Mouse (Mus musculus): Measurements from ENCODE around the gene Tead1. TPM values are rescaled to one million over a fixed set of nuclear protein-coding genes. Genes with fewer than 3 reads are reported as not detected.

The Tead1 gene
- total and polyA plus RNA-seq, 3 experiments = 0.38 TPM; not detected in 2

DNA sequence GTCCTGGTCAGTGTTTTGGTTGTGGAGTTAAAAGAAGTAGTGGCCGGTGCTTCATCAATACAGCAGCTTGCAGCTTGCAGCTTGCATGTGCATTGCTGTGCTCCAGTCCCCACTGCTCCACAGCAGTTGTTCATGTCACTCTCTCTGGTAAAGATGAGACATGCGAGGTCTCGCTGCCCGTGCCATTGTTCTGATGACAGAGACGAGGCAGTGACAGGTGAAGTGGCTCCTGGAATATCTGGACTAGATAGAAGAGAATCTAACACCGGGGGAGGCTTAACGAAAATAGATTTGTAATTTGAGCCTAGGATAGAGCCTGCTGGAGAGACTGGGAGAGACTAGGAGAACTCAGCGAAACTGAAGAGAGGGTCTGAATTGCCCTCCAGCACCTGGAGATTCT, 206.4 kb downstream of the Tead1 start:
- DNase-seq (ENCODE audit: low spot score) (no peak), ATAC-seq (ENCODE audit: extremely low read depth, insufficient number of reproducible peaks, low FRiP score, poor library complexity, severe bottlenecking) (no peak)
- TF ChIP-seq GATA2 (IDR thresholded peaks at IDR 0.05; ENCODE audit: borderline replicate concordance, low read depth, low read length) (no peak), CTCF (IDR thresholded peaks at IDR 0.05; ENCODE audit: low read depth, low read length) (no peak), POLR2AphosphoS5 (IDR thresholded peaks at IDR 0.05; ENCODE audit: insufficient replicate concordance, low read depth, low read length) (no peak), GATA1 (IDR thresholded peaks at IDR 0.05; ENCODE audit: borderline replicate concordance, low read length) (no peak), TAL1 (conservative IDR thresholded peaks at IDR 0.05; ENCODE audit: low read depth, low read length) (no peak)
- H3K36me3 ChIP-seq (replicated peaks) = no peaks in the 10 kb centered on the region
- no peak overlapping the region for H3K4me3 ChIP-seq (ENCODE audit: low read depth, low read length)
- no peaks in the 10 kb centered on the region for H3K4me1 ChIP-seq (ENCODE audit: insufficient read depth, low read depth, low read length)
- peaks cover 11% of the 10 kb centered on the region for H3K9me3 ChIP-seq (replicated peaks)
- 0 out of 2 replicates have a peak, but pooled peaks cover 4% of the 10 kb centered on the region for H3K27me3 ChIP-seq (ENCODE audit: insufficient read depth, low read length)

DNA sequence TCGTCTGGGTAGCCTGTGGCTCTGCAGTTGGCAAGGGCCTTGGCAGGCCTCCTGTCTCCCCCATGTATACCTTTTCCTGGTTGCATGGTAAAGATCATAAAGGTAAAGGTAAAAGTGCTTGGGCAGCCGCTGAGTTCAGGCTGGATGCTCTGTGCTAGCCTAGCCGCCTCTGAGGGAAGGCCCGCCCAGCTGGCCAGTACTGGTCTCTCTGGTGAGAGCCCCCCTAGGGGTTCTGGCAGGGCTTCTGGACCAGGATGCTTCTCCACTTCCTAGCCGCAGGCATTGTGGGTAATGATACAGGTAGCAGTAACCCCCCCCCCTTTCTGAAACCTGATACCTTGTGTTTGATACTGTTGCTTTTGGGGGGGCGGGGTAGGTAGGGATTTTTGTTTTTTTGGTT, 212.8 kb downstream of the Tead1 start:
- DNase-seq (ENCODE audit: low spot score) (no peak), ATAC-seq (ENCODE audit: extremely low read depth, insufficient number of reproducible peaks, low FRiP score, poor library complexity, severe bottlenecking) (no peak)
- Histone ChIP-seq H3K27me3 (ENCODE audit: insufficient read depth, low read length) (no peaks in the 10 kb centered on the region), H3K4me3 (ENCODE audit: low read depth, low read length) (no peak overlapping the region), H3K4me1 (ENCODE audit: insufficient read depth, low read depth, low read length) (no peaks in the 10 kb centered on the region), H3K36me3 (replicated peaks) (no peaks in the 10 kb centered on the region), H3K9me3 (replicated peaks) (peaks cover 18% of the 10 kb centered on the region)
- no peak for TF ChIP-seq CTCF (IDR thresholded peaks at IDR 0.05; ENCODE audit: low read depth, low read length)
- TF ChIP-seq TAL1 (conservative IDR thresholded peaks at IDR 0.05; ENCODE audit: low read depth, low read length) = no peak
- no peak for TF ChIP-seq GATA2 (IDR thresholded peaks at IDR 0.05; ENCODE audit: borderline replicate concordance, low read depth, low read length)
- no peak for TF ChIP-seq POLR2AphosphoS5 (IDR thresholded peaks at IDR 0.05; ENCODE audit: insufficient replicate concordance, low read depth, low read length)
- TF ChIP-seq GATA1 (IDR thresholded peaks at IDR 0.05; ENCODE audit: borderline replicate concordance, low read length) = no peak

DNA sequence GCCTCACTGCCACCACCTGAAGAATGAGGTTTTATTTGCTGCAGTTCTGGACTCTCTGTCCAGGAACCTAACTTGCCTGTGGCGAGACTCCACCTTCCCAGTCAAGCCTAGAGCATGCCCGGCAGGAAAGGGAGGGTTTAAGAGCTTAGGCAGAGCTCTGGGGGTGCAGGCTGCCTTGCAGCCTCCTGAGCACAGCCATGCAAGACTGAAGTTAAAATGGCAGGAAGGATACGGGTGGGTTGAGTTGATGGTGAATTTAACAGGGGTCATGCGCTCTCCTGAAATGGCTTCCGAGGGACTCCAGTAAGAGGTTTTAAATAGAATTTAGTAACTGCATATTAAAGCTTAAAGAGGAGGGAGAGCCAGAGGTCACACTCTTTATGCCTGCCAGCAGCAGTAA, 213.5 kb downstream of the Tead1 start:
- no peak overlapping the region for H3K4me3 ChIP-seq (ENCODE audit: low read depth, low read length)
- H3K27me3 ChIP-seq (ENCODE audit: insufficient read depth, low read length) = no peaks in the 10 kb centered on the region
- no peaks in the 10 kb centered on the region for H3K4me1 ChIP-seq (ENCODE audit: insufficient read depth, low read depth, low read length)
- no peak for ATAC-seq (ENCODE audit: extremely low read depth, insufficient number of reproducible peaks, low FRiP score, poor library complexity, severe bottlenecking)
- H3K9me3 ChIP-seq (replicated peaks) = peaks cover 21% of the 10 kb centered on the region
- H3K36me3 ChIP-seq (replicated peaks) = no peaks in the 10 kb centered on the region
- TF ChIP-seq TAL1 (conservative IDR thresholded peaks at IDR 0.05; ENCODE audit: low read depth, low read length) (no peak), POLR2AphosphoS5 (IDR thresholded peaks at IDR 0.05; ENCODE audit: insufficient replicate concordance, low read depth, low read length) (no peak), CTCF (IDR thresholded peaks at IDR 0.05; ENCODE audit: low read depth, low read length) (no peak), GATA2 (IDR thresholded peaks at IDR 0.05; ENCODE audit: borderline replicate concordance, low read depth, low read length) (no peak), GATA1 (IDR thresholded peaks at IDR 0.05; ENCODE audit: borderline replicate concordance, low read length) (no peak)
- no peak for DNase-seq (ENCODE audit: low spot score)

DNA sequence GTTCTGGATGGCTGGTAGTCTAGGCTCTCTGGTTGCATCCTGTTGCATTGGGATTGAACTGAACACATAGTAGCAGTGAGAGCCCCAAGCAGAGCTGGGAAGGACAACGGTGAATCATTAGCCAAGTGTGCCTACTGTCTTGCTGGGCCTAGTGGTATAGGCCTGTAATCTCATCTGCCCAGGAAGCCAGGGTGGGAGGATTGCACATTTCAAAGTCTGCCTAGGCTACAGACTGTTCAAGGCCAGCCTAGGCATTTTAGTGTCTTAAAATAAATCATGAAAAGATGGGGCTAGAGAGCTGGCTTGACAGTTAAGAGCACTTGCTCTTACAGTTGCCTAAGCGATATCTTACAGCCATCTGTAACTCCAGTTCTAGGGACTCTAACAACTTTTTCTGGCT, 217.2 kb downstream of the Tead1 start:
- Histone ChIP-seq H3K36me3 (replicated peaks) (no peaks in the 10 kb centered on the region), H3K4me3 (ENCODE audit: low read depth, low read length) (no peak overlapping the region), H3K4me1 (ENCODE audit: insufficient read depth, low read depth, low read length) (no peaks in the 10 kb centered on the region), H3K27me3 (ENCODE audit: insufficient read depth, low read length) (no peaks in the 10 kb centered on the region), H3K9me3 (replicated peaks) (peaks cover 17% of the 10 kb centered on the region)
- no peak for DNase-seq (ENCODE audit: low spot score)
- TF ChIP-seq CTCF (IDR thresholded peaks at IDR 0.05; ENCODE audit: low read depth, low read length) (no peak), GATA2 (IDR thresholded peaks at IDR 0.05; ENCODE audit: borderline replicate concordance, low read depth, low read length) (no peak), TAL1 (conservative IDR thresholded peaks at IDR 0.05; ENCODE audit: low read depth, low read length) (no peak)
- ATAC-seq (ENCODE audit: extremely low read depth, insufficient number of reproducible peaks, low FRiP score, poor library complexity, severe bottlenecking) = no peak

DNA sequence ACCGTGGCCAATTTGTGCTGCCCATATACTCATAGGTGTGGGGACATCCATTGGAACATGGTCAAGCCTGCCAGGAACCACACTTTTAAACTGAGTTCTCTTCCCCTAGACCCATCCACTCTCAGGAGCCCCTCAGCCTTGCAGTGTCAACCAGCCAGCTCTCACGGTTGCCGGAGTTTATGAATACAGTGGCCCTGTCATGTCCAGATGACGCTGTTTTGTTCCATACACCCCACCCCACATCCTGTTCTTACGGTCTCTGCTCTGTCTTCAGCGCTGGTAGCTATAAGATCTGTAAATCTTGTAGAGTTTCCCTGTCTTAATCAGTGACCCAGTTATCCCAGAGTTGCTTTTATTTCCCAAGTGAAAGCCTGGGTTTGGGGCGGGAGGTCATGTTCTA, 222.6 kb downstream of the Tead1 start:
- Histone ChIP-seq H3K36me3 (replicated peaks) (no peaks in the 10 kb centered on the region), H3K4me1 (ENCODE audit: insufficient read depth, low read depth, low read length) (no peaks in the 10 kb centered on the region), H3K9me3 (replicated peaks) (peaks cover 24% of the 10 kb centered on the region), H3K27me3 (ENCODE audit: insufficient read depth, low read length) (no peaks in the 10 kb centered on the region), H3K4me3 (ENCODE audit: low read depth, low read length) (no peak overlapping the region)
- ATAC-seq (ENCODE audit: extremely low read depth, insufficient number of reproducible peaks, low FRiP score, poor library complexity, severe bottlenecking) (no peak), DNase-seq (ENCODE audit: low spot score) (no peak)
- no peak for TF ChIP-seq CTCF (IDR thresholded peaks at IDR 0.05; ENCODE audit: low read depth, low read length)
- TF ChIP-seq GATA1 (IDR thresholded peaks at IDR 0.05; ENCODE audit: borderline replicate concordance, low read length) = no peak
- no peak for TF ChIP-seq GATA2 (IDR thresholded peaks at IDR 0.05; ENCODE audit: borderline replicate concordance, low read depth, low read length)
- no peak for TF ChIP-seq POLR2AphosphoS5 (IDR thresholded peaks at IDR 0.05; ENCODE audit: insufficient replicate concordance, low read depth, low read length)
- no peak for TF ChIP-seq TAL1 (conservative IDR thresholded peaks at IDR 0.05; ENCODE audit: low read depth, low read length)

DNA sequence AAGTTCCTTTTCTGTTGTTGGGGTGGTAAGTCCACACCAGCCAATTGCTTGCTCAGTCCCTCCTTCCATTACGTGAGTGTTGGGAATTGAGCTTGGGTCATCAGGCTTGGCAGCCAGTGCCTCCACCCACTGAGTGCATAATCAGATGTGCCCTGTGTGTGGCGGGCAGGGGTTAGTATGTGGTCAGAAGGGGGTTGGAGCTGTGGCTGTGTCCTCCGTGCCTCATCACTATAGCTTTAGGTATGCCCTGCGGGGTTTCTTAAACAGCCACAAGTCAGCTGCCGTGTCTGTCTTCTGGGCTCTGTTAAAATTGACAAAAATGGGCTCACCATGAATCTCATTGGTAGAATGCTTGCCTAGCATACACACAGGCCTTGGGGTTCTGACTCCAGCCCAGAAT, 227.7 kb downstream of the Tead1 start:
- Histone ChIP-seq H3K4me1 (ENCODE audit: insufficient read depth, low read depth, low read length) (no peaks in the 10 kb centered on the region), H3K4me3 (ENCODE audit: low read depth, low read length) (no peak overlapping the region), H3K36me3 (replicated peaks) (no peaks in the 10 kb centered on the region), H3K27me3 (ENCODE audit: insufficient read depth, low read length) (no peaks in the 10 kb centered on the region), H3K9me3 (replicated peaks) (peaks cover 30% of the 10 kb centered on the region)
- TF ChIP-seq CTCF (IDR thresholded peaks at IDR 0.05; ENCODE audit: low read depth, low read length) = no peak
- TF ChIP-seq POLR2AphosphoS5 (IDR thresholded peaks at IDR 0.05; ENCODE audit: insufficient replicate concordance, low read depth, low read length) = no peak
- TF ChIP-seq GATA1 (IDR thresholded peaks at IDR 0.05; ENCODE audit: borderline replicate concordance, low read length) = no peak
- no peak for TF ChIP-seq TAL1 (conservative IDR thresholded peaks at IDR 0.05; ENCODE audit: low read depth, low read length)
- TF ChIP-seq GATA2 (IDR thresholded peaks at IDR 0.05; ENCODE audit: borderline replicate concordance, low read depth, low read length) = no peak
- ATAC-seq (ENCODE audit: extremely low read depth, insufficient number of reproducible peaks, low FRiP score, poor library complexity, severe bottlenecking) (no peak), DNase-seq (ENCODE audit: low spot score) (no peak)

DNA sequence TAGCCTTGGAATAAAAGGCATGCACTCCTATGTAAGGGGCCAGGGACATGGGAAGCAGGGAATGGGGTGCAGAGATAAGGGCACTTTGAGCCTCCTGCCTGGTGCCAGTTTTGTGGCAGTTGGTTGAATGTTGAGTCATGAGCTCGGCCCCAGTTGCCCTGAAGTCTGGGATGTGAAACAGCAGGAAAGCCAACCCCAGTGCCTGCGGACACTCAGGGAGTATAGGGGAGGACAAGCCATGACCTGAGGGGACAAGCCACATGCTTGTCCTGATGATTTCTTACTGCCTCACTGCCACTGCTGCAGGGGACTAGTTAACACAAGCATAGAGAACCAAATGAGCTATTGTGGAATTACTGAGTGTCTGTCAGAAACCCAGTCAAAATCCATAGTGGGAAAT, 228.3 kb downstream of the Tead1 start:
- DNase-seq (ENCODE audit: low spot score) (no peak), ATAC-seq (ENCODE audit: extremely low read depth, insufficient number of reproducible peaks, low FRiP score, poor library complexity, severe bottlenecking) (no peak)
- Histone ChIP-seq H3K36me3 (replicated peaks) (no peaks in the 10 kb centered on the region), H3K4me3 (ENCODE audit: low read depth, low read length) (no peak overlapping the region), H3K9me3 (replicated peaks) (peaks cover 27% of the 10 kb centered on the region), H3K4me1 (ENCODE audit: insufficient read depth, low read depth, low read length) (no peaks in the 10 kb centered on the region), H3K27me3 (ENCODE audit: insufficient read depth, low read length) (no peaks in the 10 kb centered on the region)
- TF ChIP-seq GATA2 (IDR thresholded peaks at IDR 0.05; ENCODE audit: borderline replicate concordance, low read depth, low read length) = no peak
